Mouse (Mus musculus) olfactory bulb, adult 2 months (tissue): Measurements from ENCODE around the gene Wfdc10.

Source experiments
- CTCF ChIP-seq: fragments of 200-500 bp; IDR thresholded peaks from 2 replicates; pipeline ENCODE4 v1.5.1; 2012; ENCODE audit warnings: low read depth, mild to moderate bottlenecking, low read length, moderate library complexity; ENCODE audit not compliant: insufficient read depth
- POLR2A ChIP-seq: fragments of 200-500 bp; IDR thresholded peaks from 2 replicates; pipeline ENCODE4 v1.6.1; 2012; ENCODE audit warnings: mild to moderate bottlenecking, low read depth, low read length, moderate library complexity; ENCODE audit not compliant: insufficient read depth

GRCm38 (mm10) chr2:164641129-164641528, 14.7 kb upstream of the Wfdc10 start:
- no peak for TF ChIP-seq CTCF
- no peak for TF ChIP-seq POLR2A
